Mouse (Mus musculus): Measurements from ENCODE around the gene Ugt2b1. TPM values are rescaled to one million over a fixed set of nuclear protein-coding genes. Genes with fewer than 3 reads are reported as not detected.
"Not testable (repeated sequence)": the region's sequence is repeated elsewhere in the genome, so short reads cannot be mapped to it uniquely, and the experiment has no call there.

Gene Ugt2b1
- polyA plus RNA-seq (2015; fragmentation: Nextera tagmentation; extraction: Ambion mirVana) = not detected in 2 replicates

GRCm38 (mm10) chr5:86926426-86926825 is at the start of gene Ugt2b1:
TSS of gene Ugt2b1 (minus strand) at chr5:86926530.
- Histone ChIP-seq H3K27ac (ENCODE audit: low read length) (no peak within 1 kb of the TSS), H3K36me3 (ENCODE audit: control insufficient read depth, insufficient read depth, low read length) (no peaks in the 10 kb centered on the region), H3K4me1 (ENCODE audit: control insufficient read depth, insufficient read depth, low read length) (no peaks in the 10 kb centered on the region), H3K9me3 (replicated peaks; ENCODE audit: control insufficient read depth, low read length) (no peaks in the 10 kb centered on the region), H3K4me2 (ENCODE audit: low read depth, low read length) (no peak within 1 kb of the TSS), H3K9ac (ENCODE audit: low read length) (no peak within 1 kb of the TSS), H3K4me3 (replicated peaks; ENCODE audit: low read length) (no peak within 1 kb of the TSS), H3K27me3 (ENCODE audit: control insufficient read depth, insufficient read depth, low read length) (no peaks in the 10 kb centered on the region)
- WGBS = 64% methylated on average over 2 of the region's 2 CpGs
- ATAC-seq (ENCODE audit: insufficient read depth, low FRiP score) = no peak

- WGBS = 87% methylated on average over 5 of the region's 5 CpGs
- not testable (repeated sequence) for H3K4me3 ChIP-seq (replicated peaks; ENCODE audit: low read length); H3K4me2 ChIP-seq (ENCODE audit: low read depth, low read length); H3K27ac ChIP-seq (ENCODE audit: low read length); H3K36me3 ChIP-seq (ENCODE audit: control insufficient read depth, insufficient read depth, low read length); H3K9ac ChIP-seq (ENCODE audit: low read length); H3K4me1 ChIP-seq (ENCODE audit: control insufficient read depth, insufficient read depth, low read length); ATAC-seq (ENCODE audit: insufficient read depth, low FRiP score); H3K9me3 ChIP-seq (replicated peaks; ENCODE audit: control insufficient read depth, low read length); H3K27me3 ChIP-seq (ENCODE audit: control insufficient read depth, insufficient read depth, low read length)
Measured at GRCm38 (mm10) chr5:86967271-86967670, 40.9 kb upstream of the Ugt2b1 start.

GRCm38 (mm10) chr5:86962849-86963248 is 36.5 kb upstream of the Ugt2b1 start:
- not testable (repeated sequence) for H3K4me2 ChIP-seq (ENCODE audit: low read depth, low read length); H3K27ac ChIP-seq (ENCODE audit: low read length); H3K9ac ChIP-seq (ENCODE audit: low read length); H3K4me1 ChIP-seq (ENCODE audit: control insufficient read depth, insufficient read depth, low read length); H3K36me3 ChIP-seq (ENCODE audit: control insufficient read depth, insufficient read depth, low read length); H3K9me3 ChIP-seq (replicated peaks; ENCODE audit: control insufficient read depth, low read length); H3K4me3 ChIP-seq (replicated peaks; ENCODE audit: low read length); ATAC-seq (ENCODE audit: insufficient read depth, low FRiP score); H3K27me3 ChIP-seq (ENCODE audit: control insufficient read depth, insufficient read depth, low read length)
- WGBS = 38% methylated on average over 1 of the region's 1 CpGs

- no peaks in the 10 kb centered on the region for H3K9me3 ChIP-seq (replicated peaks; ENCODE audit: control insufficient read depth, low read length)
- no peak overlapping the region for H3K4me3 ChIP-seq (replicated peaks; ENCODE audit: low read length)
- no peaks in the 10 kb centered on the region for H3K4me1 ChIP-seq (ENCODE audit: control insufficient read depth, insufficient read depth, low read length)
- no peaks in the 10 kb centered on the region for H3K36me3 ChIP-seq (ENCODE audit: control insufficient read depth, insufficient read depth, low read length)
- ATAC-seq (ENCODE audit: insufficient read depth, low FRiP score) = peak; percentile 50; the same call in 1 of the 2 replicates
- no peak overlapping the region for H3K27ac ChIP-seq (ENCODE audit: low read length)
- no peaks in the 10 kb centered on the region for H3K27me3 ChIP-seq (ENCODE audit: control insufficient read depth, insufficient read depth, low read length)
- WGBS = 55% methylated on average over 3 of the region's 3 CpGs
- H3K4me2 ChIP-seq (ENCODE audit: low read depth, low read length) = no peak overlapping the region
- H3K9ac ChIP-seq (ENCODE audit: low read length) = no peak overlapping the region
Measured at GRCm38 (mm10) chr5:86961587-86962358, 35.4 kb upstream of the Ugt2b1 start.

- 81% methylated on average over 3 of the region's 3 CpGs for WGBS
- no peaks in the 10 kb centered on the region for H3K4me1 ChIP-seq (ENCODE audit: control insufficient read depth, insufficient read depth, low read length)
- H3K9ac ChIP-seq (ENCODE audit: low read length) = no peak overlapping the region
- no peaks in the 10 kb centered on the region for H3K27me3 ChIP-seq (ENCODE audit: control insufficient read depth, insufficient read depth, low read length)
- H3K4me2 ChIP-seq (ENCODE audit: low read depth, low read length) = no peak overlapping the region
- no peaks in the 10 kb centered on the region for H3K36me3 ChIP-seq (ENCODE audit: control insufficient read depth, insufficient read depth, low read length)
- no peaks in the 10 kb centered on the region for H3K9me3 ChIP-seq (replicated peaks; ENCODE audit: control insufficient read depth, low read length)
- peak overlapping the region; percentile 44; the same call in 1 of the 2 replicates for H3K27ac ChIP-seq (ENCODE audit: low read length)
- H3K4me3 ChIP-seq (replicated peaks; ENCODE audit: low read length) = no peak overlapping the region
- no peak for ATAC-seq (ENCODE audit: insufficient read depth, low FRiP score)
Measured at GRCm38 (mm10) chr5:86960504-86960903, 34.2 kb upstream of the Ugt2b1 start.

GRCm38 (mm10) chr5:86942111-86942510 is 15.8 kb upstream of the Ugt2b1 start:
- Histone ChIP-seq H3K27me3 (ENCODE audit: control insufficient read depth, insufficient read depth, low read length) (no peaks in the 10 kb centered on the region), H3K4me3 (replicated peaks; ENCODE audit: low read length) (no peak overlapping the region), H3K27ac (ENCODE audit: low read length) (no peak overlapping the region), H3K4me1 (ENCODE audit: control insufficient read depth, insufficient read depth, low read length) (no peaks in the 10 kb centered on the region), H3K9me3 (replicated peaks; ENCODE audit: control insufficient read depth, low read length) (no peaks in the 10 kb centered on the region), H3K36me3 (ENCODE audit: control insufficient read depth, insufficient read depth, low read length) (no peaks in the 10 kb centered on the region), H3K4me2 (ENCODE audit: low read depth, low read length) (no peak overlapping the region), H3K9ac (ENCODE audit: low read length) (no peak overlapping the region)
- ATAC-seq (ENCODE audit: insufficient read depth, low FRiP score) = no peak
- WGBS = 69% methylated on average over 2 of the region's 2 CpGs

- H3K27ac ChIP-seq (ENCODE audit: low read length) = no peak overlapping the region
- no peak for ATAC-seq (ENCODE audit: insufficient read depth, low FRiP score)
- no peak overlapping the region for H3K4me2 ChIP-seq (ENCODE audit: low read depth, low read length)
- H3K36me3 ChIP-seq (ENCODE audit: control insufficient read depth, insufficient read depth, low read length) = no peaks in the 10 kb centered on the region
- no peaks in the 10 kb centered on the region for H3K27me3 ChIP-seq (ENCODE audit: control insufficient read depth, insufficient read depth, low read length)
- no peak overlapping the region for H3K9ac ChIP-seq (ENCODE audit: low read length)
- H3K4me1 ChIP-seq (ENCODE audit: control insufficient read depth, insufficient read depth, low read length) = no peaks in the 10 kb centered on the region
- H3K4me3 ChIP-seq (replicated peaks; ENCODE audit: low read length) = no peak overlapping the region
- H3K9me3 ChIP-seq (replicated peaks; ENCODE audit: control insufficient read depth, low read length) = no peaks in the 10 kb centered on the region
- WGBS = 53% methylated on average over 3 of the region's 3 CpGs
Measured at GRCm38 (mm10) chr5:86920661-86921233, 5.6 kb downstream of the Ugt2b1 start.

GRCm38 (mm10) chr5:86911357-86912099 is 14.8 kb downstream of the Ugt2b1 start:
- Histone ChIP-seq H3K9ac (ENCODE audit: low read length) (no peak overlapping the region), H3K9me3 (replicated peaks; ENCODE audit: control insufficient read depth, low read length) (no peaks in the 10 kb centered on the region), H3K4me1 (ENCODE audit: control insufficient read depth, insufficient read depth, low read length) (no peaks in the 10 kb centered on the region), H3K27ac (ENCODE audit: low read length) (no peak overlapping the region), H3K27me3 (ENCODE audit: control insufficient read depth, insufficient read depth, low read length) (no peaks in the 10 kb centered on the region), H3K36me3 (ENCODE audit: control insufficient read depth, insufficient read depth, low read length) (no peaks in the 10 kb centered on the region), H3K4me2 (ENCODE audit: low read depth, low read length) (no peak overlapping the region), H3K4me3 (replicated peaks; ENCODE audit: low read length) (no peak overlapping the region)
- ATAC-seq (ENCODE audit: insufficient read depth, low FRiP score) = no peak
- WGBS = 66% methylated on average over 3 of the region's 3 CpGs

- ATAC-seq (ENCODE audit: insufficient read depth, low FRiP score) = peak; percentile 69; the same call in 1 of the 2 replicates
- 46% methylated on average over 1 of the region's 1 CpGs for WGBS
- 0 out of 2 replicates have a peak overlapping the region, but pooled peaks have one; percentile 27 for H3K27ac ChIP-seq (ENCODE audit: low read length)
- no peaks in the 10 kb centered on the region for H3K27me3 ChIP-seq (ENCODE audit: control insufficient read depth, insufficient read depth, low read length)
- no peaks in the 10 kb centered on the region for H3K9me3 ChIP-seq (replicated peaks; ENCODE audit: control insufficient read depth, low read length)
- no peak overlapping the region for H3K4me3 ChIP-seq (replicated peaks; ENCODE audit: low read length)
- no peaks in the 10 kb centered on the region for H3K36me3 ChIP-seq (ENCODE audit: control insufficient read depth, insufficient read depth, low read length)
- H3K9ac ChIP-seq (ENCODE audit: low read length) = no peak overlapping the region
- H3K4me2 ChIP-seq (ENCODE audit: low read depth, low read length) = no peak overlapping the region
- no peaks in the 10 kb centered on the region for H3K4me1 ChIP-seq (ENCODE audit: control insufficient read depth, insufficient read depth, low read length)
Measured at GRCm38 (mm10) chr5:86910770-86911169, 15.6 kb downstream of the Ugt2b1 start.

All from stomach, embryonic 16.5 days (tissue).